Mouse (Mus musculus): Measurements from ENCODE around the gene Cd79a. TPM values are rescaled to one million over a fixed set of nuclear protein-coding genes. Genes with fewer than 3 reads are reported as not detected.
A peak's percentile ranks its signal among the peaks of the same experiment; 100 is the strongest.

Cd79a gene
- polyA plus RNA-seq, 1 experiment: 0.15 TPM

GRCm38 (mm10) chr7:24930475-24930874, 33.3 kb downstream of the Cd79a start:
- no peak for TF ChIP-seq POLR2A (IDR thresholded peaks at IDR 0.05; ENCODE audit: control insufficient read depth, low read depth, low read length)
- no peak for TF ChIP-seq CTCF (IDR thresholded peaks at IDR 0.05; ENCODE audit: control insufficient read depth, insufficient read depth, insufficient replicate concordance, low read depth, low read length)
- Histone ChIP-seq H3K36me3 (ENCODE audit: control insufficient read depth, insufficient read depth, low read length) (no peaks in the 10 kb centered on the region), H3K4me1 (ENCODE audit: control insufficient read depth, insufficient read depth, low read length) (peaks cover 14% of the 10 kb centered on the region), H3K4me3 (ENCODE audit: control insufficient read depth, low read depth, low read length) (no peak overlapping the region), H3K27me3 (ENCODE audit: control insufficient read depth, insufficient read depth, low read length) (no peaks in the 10 kb centered on the region; the same call in 1 of the 2 replicates), H3K27ac (ENCODE audit: control insufficient read depth, insufficient read depth, low read depth, low read length) (no peak overlapping the region)

- Histone ChIP-seq H3K27me3 (ENCODE audit: control insufficient read depth, insufficient read depth, low read length) (no peaks in the 10 kb centered on the region; the same call in 1 of the 2 replicates), H3K4me1 (ENCODE audit: control insufficient read depth, insufficient read depth, low read length) (peaks cover 14% of the 10 kb centered on the region), H3K27ac (ENCODE audit: control insufficient read depth, insufficient read depth, low read depth, low read length) (no peak overlapping the region), H3K4me3 (ENCODE audit: control insufficient read depth, low read depth, low read length) (no peak overlapping the region), H3K36me3 (ENCODE audit: control insufficient read depth, insufficient read depth, low read length) (no peaks in the 10 kb centered on the region)
- TF ChIP-seq CTCF (IDR thresholded peaks at IDR 0.05; ENCODE audit: control insufficient read depth, insufficient read depth, insufficient replicate concordance, low read depth, low read length) (no peak), POLR2A (IDR thresholded peaks at IDR 0.05; ENCODE audit: control insufficient read depth, low read depth, low read length) (no peak)
Measured at GRCm38 (mm10) chr7:24931651-24932050, 34.5 kb downstream of the Cd79a start.

GRCm38 (mm10) chr7:24943641-24944040, 46.5 kb downstream of the Cd79a start:
- Histone ChIP-seq H3K27ac (ENCODE audit: control insufficient read depth, insufficient read depth, low read depth, low read length) (no peak overlapping the region), H3K4me3 (ENCODE audit: control insufficient read depth, low read depth, low read length) (no peak overlapping the region), H3K36me3 (ENCODE audit: control insufficient read depth, insufficient read depth, low read length) (no peaks in the 10 kb centered on the region), H3K4me1 (ENCODE audit: control insufficient read depth, insufficient read depth, low read length) (peaks cover 9% of the 10 kb centered on the region), H3K27me3 (ENCODE audit: control insufficient read depth, insufficient read depth, low read length) (peaks cover 6% of the 10 kb centered on the region)
- TF ChIP-seq POLR2A (IDR thresholded peaks at IDR 0.05; ENCODE audit: control insufficient read depth, low read depth, low read length): no peak
- TF ChIP-seq CTCF (IDR thresholded peaks at IDR 0.05; ENCODE audit: control insufficient read depth, insufficient read depth, insufficient replicate concordance, low read depth, low read length): no peak

- Histone ChIP-seq H3K36me3 (ENCODE audit: control insufficient read depth, insufficient read depth, low read length) (no peaks in the 10 kb centered on the region), H3K27ac (ENCODE audit: control insufficient read depth, insufficient read depth, low read depth, low read length) (no peak within 1 kb of the TSS), H3K4me3 (ENCODE audit: control insufficient read depth, low read depth, low read length) (no peak within 1 kb of the TSS), H3K4me1 (ENCODE audit: control insufficient read depth, insufficient read depth, low read length) (peaks cover 11% of the 10 kb centered on the region), H3K27me3 (ENCODE audit: control insufficient read depth, insufficient read depth, low read length) (peaks cover 6% of the 10 kb centered on the region)
- TF ChIP-seq POLR2A (IDR thresholded peaks at IDR 0.05; ENCODE audit: control insufficient read depth, low read depth, low read length): no peak
- TF ChIP-seq CTCF (IDR thresholded peaks at IDR 0.05; ENCODE audit: control insufficient read depth, insufficient read depth, insufficient replicate concordance, low read depth, low read length): no peak
Measured at GRCm38 (mm10) chr7:24944257-24944950, 47.2 kb downstream of the Cd79a start, which contains the start of gene Gm4881. Gene Gm4881, minus strand, starts transcription at chr7:24944494.

GRCm38 (mm10) chr7:24947316-24948048, 50.3 kb downstream of the Cd79a start:
- TF ChIP-seq POLR2A (IDR thresholded peaks at IDR 0.05; ENCODE audit: control insufficient read depth, low read depth, low read length) (no peak), CTCF (IDR thresholded peaks at IDR 0.05; ENCODE audit: control insufficient read depth, insufficient read depth, insufficient replicate concordance, low read depth, low read length) (no peak)
- no peak overlapping the region for H3K4me3 ChIP-seq (ENCODE audit: control insufficient read depth, low read depth, low read length)
- no peaks in the 10 kb centered on the region for H3K36me3 ChIP-seq (ENCODE audit: control insufficient read depth, insufficient read depth, low read length)
- peaks cover 6% of the 10 kb centered on the region for H3K27me3 ChIP-seq (ENCODE audit: control insufficient read depth, insufficient read depth, low read length)
- H3K4me1 ChIP-seq (ENCODE audit: control insufficient read depth, insufficient read depth, low read length): peaks cover 11% of the 10 kb centered on the region
- H3K27ac ChIP-seq (ENCODE audit: control insufficient read depth, insufficient read depth, low read depth, low read length): no peak overlapping the region

- Histone ChIP-seq H3K4me3 (ENCODE audit: control insufficient read depth, low read depth, low read length) (no peak overlapping the region), H3K36me3 (ENCODE audit: control insufficient read depth, insufficient read depth, low read length) (no peaks in the 10 kb centered on the region), H3K27me3 (ENCODE audit: control insufficient read depth, insufficient read depth, low read length) (peaks cover 4% of the 10 kb centered on the region), H3K27ac (ENCODE audit: control insufficient read depth, insufficient read depth, low read depth, low read length) (no peak overlapping the region), H3K4me1 (ENCODE audit: control insufficient read depth, insufficient read depth, low read length) (peaks cover 6% of the 10 kb centered on the region)
- no peak for TF ChIP-seq CTCF (IDR thresholded peaks at IDR 0.05; ENCODE audit: control insufficient read depth, insufficient read depth, insufficient replicate concordance, low read depth, low read length)
- no peak for TF ChIP-seq POLR2A (IDR thresholded peaks at IDR 0.05; ENCODE audit: control insufficient read depth, low read depth, low read length)
Measured at GRCm38 (mm10) chr7:24948774-24949173, 51.6 kb downstream of the Cd79a start.

GRCm38 (mm10) chr7:24949958-24950623, 52.9 kb downstream of the Cd79a start:
- Histone ChIP-seq H3K36me3 (ENCODE audit: control insufficient read depth, insufficient read depth, low read length) (no peaks in the 10 kb centered on the region), H3K27ac (ENCODE audit: control insufficient read depth, insufficient read depth, low read depth, low read length) (no peak overlapping the region), H3K27me3 (ENCODE audit: control insufficient read depth, insufficient read depth, low read length) (no peaks in the 10 kb centered on the region; the same call in 1 of the 2 replicates), H3K4me3 (ENCODE audit: control insufficient read depth, low read depth, low read length) (no peak overlapping the region), H3K4me1 (ENCODE audit: control insufficient read depth, insufficient read depth, low read length) (peaks cover 4% of the 10 kb centered on the region)
- TF ChIP-seq POLR2A (IDR thresholded peaks at IDR 0.05; ENCODE audit: control insufficient read depth, low read depth, low read length) (no peak), CTCF (IDR thresholded peaks at IDR 0.05; ENCODE audit: control insufficient read depth, insufficient read depth, insufficient replicate concordance, low read depth, low read length) (peak; percentile 64; the same call in 1 of the 2 replicates)

Other genes with a start within 250 kb of the Cd79a start
- gene Tex101, start 220.7 kb upstream of the Cd79a start, polyA plus RNA-seq (2012; rRNA removed): 418 and 545 TPM in 2 replicates
- gene BC049730, start 188.1 kb upstream of the Cd79a start, polyA plus RNA-seq (2012; rRNA removed): 97.9 and 114 TPM in 2 replicates
- gene Gm4763, start 170.5 kb upstream of the Cd79a start, polyA plus RNA-seq (2012; rRNA removed): 57.3 and 81.2 TPM in 2 replicates
- gene Cd177, start 137.1 kb upstream of the Cd79a start, polyA plus RNA-seq (2012; rRNA removed): 0.65 and 0.87 TPM in 2 replicates
- 0.38 and 63.4 TPM in 2 replicates for gene Ceacam10, start 120.2 kb upstream of the Cd79a start, polyA plus RNA-seq (2012; rRNA removed)
- 13.6 and 13.8 TPM in 2 replicates for gene Gm9844, start 35.2 kb upstream of the Cd79a start, polyA plus RNA-seq (2012; rRNA removed)
- gene Lypd4, start 27.4 kb upstream of the Cd79a start, polyA plus RNA-seq (2012; rRNA removed): 909 and 952 TPM in 2 replicates
- gene Dmrtc2, start 27.3 kb upstream of the Cd79a start, polyA plus RNA-seq (2012; rRNA removed): 129 and 134 TPM in 2 replicates
- gene Rps19, start 13.0 kb upstream of the Cd79a start, polyA plus RNA-seq (2012; rRNA removed): 122 and 150 TPM in 2 replicates
- gene Arhgef1, start 5.5 kb downstream of the Cd79a start, polyA plus RNA-seq (2012; rRNA removed): 39.6 and 40.8 TPM in 2 replicates
- 1.3 and 1.6 TPM in 2 replicates for gene Gm4881, start 47.1 kb downstream of the Cd79a start, polyA plus RNA-seq (2012; rRNA removed)
- 377 and 423 TPM in 2 replicates for gene Rabac1, start 75.4 kb downstream of the Cd79a start, polyA plus RNA-seq (2012; rRNA removed)
- 0.38 and 0.44 TPM in 2 replicates for gene Atp1a3, start 108.6 kb downstream of the Cd79a start, polyA plus RNA-seq (2012; rRNA removed)
- gene Grik5, start 175.0 kb downstream of the Cd79a start, polyA plus RNA-seq (2012; rRNA removed): 83.7 and 86.7 TPM in 2 replicates
- gene Zfp574, start 175.2 kb downstream of the Cd79a start, polyA plus RNA-seq (2012; rRNA removed): 267 and 276 TPM in 2 replicates